Mouse (Mus musculus): ENCODE results near the gene Ypel1.

- TF ChIP-seq SMC3 (IDR thresholded peaks at IDR 0.05; ENCODE audit: low read depth, low read length) (no peak), POLR2AphosphoS2 (IDR thresholded peaks at IDR 0.05; ENCODE audit: low read length) (no peak; the same call in 1 of the 2 replicates), CTCF (IDR thresholded peaks at IDR 0.05 in 2 of 3, conservative IDR thresholded peaks at IDR 0.05 in 1 of 3; ENCODE audit: control insufficient read depth in 1 of 3, insufficient read depth in 1 of 3, low read depth in 2 of 3, low read length in 3 of 3, poor library complexity in 1 of 3, severe bottlenecking in 1 of 3) (no peak), SIN3A (IDR thresholded peaks at IDR 0.05; ENCODE audit: low read length) (no peak)
These were observed 16.1 kb downstream of the Ypel1 start for GRCm38 (mm10) chr16:17085636-17086035.

Measured in MEL (cell line).